Comparison of ENCODE assay signal across 1 mouse cellular context in genomic region chr6:57541737-57542335, GRCm38 (mm10).
TF ChIP-seq lines count a peak whose summit lies in the region.

No protein-coding gene starts in this region.

TF ChIP-seq in CH12.LX, 34 proteins besides CTCF, POLR2A, EP300 and RAD21 (continued from another document):
- peak; percentile 68 for TF ChIP-seq HCFC1 (IDR thresholded peaks at IDR 0.05; ENCODE audit: low read depth, low read length)
- no peak for TF ChIP-seq E2F4 (IDR thresholded peaks at IDR 0.05; ENCODE audit: insufficient replicate concordance, low read depth, low read length)
- TF ChIP-seq IRF4 (IDR thresholded peaks at IDR 0.05; ENCODE audit: low read depth, low read length) = no peak
